Mouse (Mus musculus) left cerebral cortex, postnatal 14 days (tissue): ENCODE results near the gene Bcl9. TPM values are rescaled to one million over a fixed set of nuclear protein-coding genes. Genes with fewer than 3 reads are reported as not detected.

Experiments used
- DNase-seq, 2 experiments: peaks; one replicate each; pipeline ENCODE4 v3.0.0; 2021 to 2022; ENCODE audit warnings: low spot score in 2 of 2, mixed read lengths in 1 of 2
- intact Hi-C: fragments of 180-260 bp; cut with DNase I; formaldehyde crosslinking; loops from one replicate; pipeline ENCODE4 v1.15.1; 2025
- total RNA-seq, 2 experiments: library from RNA; stranded (reverse); gene quantifications; 2 replicates each; pipeline ENCODE4 v1.2.3; 2021

Gene Bcl9
- total RNA-seq, 2 experiments from 2014 or later, result 50.6 to 53.3 TPM

- intact Hi-C loops, result no loop called here
- DNase-seq, result no peak
Observed at GRCm38 (mm10) chr3:97241826-97242225, 55.9 kb downstream of the Bcl9 start.

DNA sequence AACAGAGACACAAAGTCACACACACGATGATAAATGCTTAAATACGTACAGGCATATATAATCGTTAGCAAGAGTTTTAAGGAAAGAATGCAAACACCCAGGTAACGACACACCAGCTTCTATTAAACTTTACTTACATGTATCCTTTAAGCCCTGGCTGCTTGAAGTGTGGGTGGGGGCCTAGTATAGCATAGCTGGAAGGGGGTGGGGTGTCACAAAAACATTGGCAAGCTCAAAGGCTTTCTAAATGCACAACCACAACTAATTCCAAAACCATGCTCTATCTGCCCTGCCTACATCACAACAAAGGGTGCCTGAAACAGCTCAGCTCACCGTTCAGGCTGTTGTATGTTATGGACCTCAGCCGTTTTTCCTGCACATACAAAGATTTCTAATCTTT is 57.9 kb downstream of the Bcl9 start:
- peak in 1 of 2 experiments; percentile 45 for DNase-seq
- intact Hi-C loops, result no loop called here

- no peak for DNase-seq
- intact Hi-C loops, result no loop called here
Observed at GRCm38 (mm10) chr3:97239316-97239715, 58.4 kb downstream of the Bcl9 start.

DNA sequence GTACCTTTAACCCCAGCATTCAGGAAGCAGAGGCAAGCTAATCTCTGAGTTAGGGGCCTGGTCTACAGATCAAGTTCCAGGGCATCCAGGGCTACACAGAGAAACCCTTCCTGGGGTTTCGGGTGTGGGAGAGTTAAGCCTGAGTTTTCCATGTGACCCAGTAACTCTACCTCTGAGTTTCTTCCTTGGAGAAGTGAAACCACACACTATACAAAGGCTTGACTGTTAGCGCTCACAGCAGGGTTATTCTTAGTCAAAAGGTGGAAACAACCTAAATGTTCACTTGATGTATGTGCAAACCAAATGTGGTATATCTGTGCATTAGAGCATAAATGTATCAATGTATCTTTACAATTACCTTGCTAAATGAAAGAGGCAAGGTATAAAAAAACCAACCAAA is 59.2 kb downstream of the Bcl9 start:
- DNase-seq, result no peak
- intact Hi-C loops, result no loop called here

DNA sequence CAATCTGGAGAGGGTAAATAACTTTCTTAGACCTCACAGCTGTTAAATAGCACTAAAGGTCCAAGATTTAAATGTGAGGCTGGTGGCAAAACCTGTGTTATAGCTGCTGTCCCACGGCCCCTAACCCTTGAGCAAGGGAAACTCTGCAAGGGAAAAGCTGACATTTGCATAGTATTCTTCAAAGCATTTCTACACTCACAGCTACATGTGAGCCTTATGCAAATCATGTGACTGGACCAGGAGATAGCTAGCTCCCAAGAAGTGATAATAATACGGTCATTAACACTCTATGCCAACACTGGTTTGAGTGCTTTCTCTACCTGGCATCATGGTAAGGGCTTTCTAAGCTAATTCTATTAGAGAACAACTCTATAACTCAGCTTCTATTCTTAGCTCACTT is 60.3 kb downstream of the Bcl9 start:
- intact Hi-C loops, result no loop called here
- DNase-seq, result no peak

DNA sequence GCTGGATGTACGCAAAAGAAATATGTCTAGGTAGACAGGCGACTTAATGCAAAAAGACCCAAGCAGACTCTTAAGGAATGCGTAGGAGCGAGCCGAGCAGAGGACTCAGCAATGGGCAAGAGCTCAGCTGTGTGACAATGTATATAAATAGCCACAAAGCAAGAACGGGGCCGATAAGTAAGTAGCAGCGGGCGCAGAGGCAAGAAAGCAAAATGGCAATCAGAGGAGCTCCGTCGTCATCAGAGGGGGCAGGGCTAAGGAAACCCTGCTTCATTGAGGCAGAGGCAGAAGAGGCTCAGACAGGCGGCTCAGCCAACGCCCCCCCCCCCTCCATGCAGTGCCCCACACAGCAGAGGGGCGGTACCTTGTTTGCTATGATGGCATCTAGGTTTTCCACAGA is 62.9 kb downstream of the Bcl9 start:
- intact Hi-C loops, result no loop called here
- peak; percentile 40 to 72 for DNase-seq

DNA sequence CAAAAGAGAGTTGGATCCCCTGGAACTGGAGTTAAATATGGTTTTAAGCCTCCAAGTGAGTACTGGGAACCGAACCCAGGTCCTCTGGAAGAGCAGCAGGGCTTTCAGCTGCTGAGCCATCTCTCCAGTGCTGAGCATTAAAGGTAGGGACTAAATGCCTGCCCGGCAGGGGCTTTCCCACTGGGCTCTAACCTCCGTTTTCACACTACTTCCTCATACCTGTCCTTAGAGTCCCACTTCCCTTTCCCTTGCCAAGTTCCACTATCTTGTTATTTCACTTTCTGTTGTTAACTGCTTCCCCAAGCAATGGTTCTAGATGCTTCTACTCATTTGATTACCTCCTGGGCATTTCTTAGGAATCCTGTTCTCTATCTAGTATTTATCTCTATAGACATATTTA is 65.4 kb downstream of the Bcl9 start:
- intact Hi-C loops, result no loop called here
- no peak for DNase-seq

- intact Hi-C loops, result no loop called here
- no peak for DNase-seq
Observed at GRCm38 (mm10) chr3:97231857-97232256, 65.9 kb downstream of the Bcl9 start.

GRCm38 (mm10) chr3:97230631-97231404 is 66.9 kb downstream of the Bcl9 start:
- no peak for DNase-seq
- intact Hi-C loops, result no loop called here

GRCm38 (mm10) chr3:97228457-97228856 is 69.3 kb downstream of the Bcl9 start:
- no peak for DNase-seq
- intact Hi-C loops, result loop anchor here (5.0 kb wide), 1 partner anchor 109 kb away; no protein-coding TSS in a partner anchor

DNA sequence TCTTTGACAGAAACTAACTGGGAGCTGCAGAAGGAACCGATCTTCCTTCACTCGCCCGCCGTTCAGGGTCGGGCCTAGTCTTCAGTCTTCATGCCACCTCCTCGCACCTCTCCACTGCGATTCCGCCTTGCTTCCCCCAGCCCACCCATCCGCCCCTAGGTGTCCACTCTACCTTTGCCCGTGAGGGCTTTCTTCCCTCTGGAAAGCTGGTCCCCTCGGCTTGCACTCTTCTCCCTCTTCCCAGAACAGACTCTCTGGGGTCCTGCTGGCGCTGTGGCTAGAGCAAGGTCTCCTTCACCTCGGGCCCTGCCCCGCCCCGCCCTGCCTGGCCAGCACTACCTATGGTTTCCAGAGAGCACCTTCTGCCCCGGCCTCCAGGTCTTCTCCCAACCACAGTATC is 69.7 kb downstream of the Bcl9 start:
- DNase-seq, result no peak
- intact Hi-C loops, result loop anchor here (5.0 kb wide), 1 partner anchor 109 kb away; no protein-coding TSS in a partner anchor

- intact Hi-C loops, result loop anchor here (1.0 to 5.0 kb wide), 2 partner anchors 70 to 110 kb away; partner anchors contain the start of gene Bcl9
Observed at GRCm38 (mm10) chr3:97227259-97228005, 70.3 kb downstream of the Bcl9 start.

DNA sequence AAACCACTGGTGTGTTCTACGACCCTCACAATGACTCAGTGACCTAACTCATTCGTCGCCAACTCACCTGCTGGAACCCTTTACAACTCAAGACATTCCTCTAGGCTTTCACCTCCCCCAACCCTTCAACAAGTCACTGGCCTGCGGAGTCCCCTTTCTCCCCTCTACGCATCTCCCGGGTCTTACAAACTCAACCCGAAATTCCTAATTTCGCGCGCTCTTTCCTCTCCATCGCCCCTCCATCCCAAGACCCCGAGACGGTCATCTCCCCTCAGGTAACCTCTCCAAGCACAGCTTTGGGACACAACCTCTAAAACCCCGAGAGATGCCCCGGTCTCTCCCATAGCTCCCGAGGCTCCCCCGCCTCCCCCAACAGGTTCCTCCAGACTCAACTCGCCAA is 71.0 kb downstream of the Bcl9 start:
- intact Hi-C loops, result loop anchor here (1.0 to 5.0 kb wide), 2 partner anchors 71 to 111 kb away; partner anchors contain the start of gene Bcl9
- no peak for DNase-seq

More at GRCm38 (mm10) chr3:97227259-97228005, 70.3 kb downstream of the Bcl9 start:
- DNase-seq, result peak; percentile 93 to 95

DNA sequence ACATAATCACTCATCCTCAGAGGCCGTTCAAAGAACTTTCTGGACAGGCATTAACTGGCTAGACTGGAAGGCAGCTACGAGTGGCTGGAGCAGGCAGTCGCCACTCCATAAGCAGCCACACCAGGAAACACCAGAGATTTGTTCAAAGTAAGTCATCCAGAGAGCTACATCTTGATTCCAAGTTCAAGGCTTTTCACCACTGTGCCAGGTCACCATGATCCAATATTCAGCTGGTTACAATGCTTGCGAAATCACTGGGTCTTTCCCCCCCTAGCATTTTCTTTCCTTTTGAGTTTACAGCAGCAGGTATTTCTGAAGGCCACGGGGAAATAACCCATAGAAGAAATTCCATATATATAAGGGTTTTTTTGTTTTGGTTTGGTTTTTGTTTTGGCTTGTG is 72.5 kb downstream of the Bcl9 start:
- intact Hi-C loops, result loop anchor here (5.0 kb wide), 1 partner anchor 112 kb away; no protein-coding TSS in a partner anchor
- DNase-seq, result no peak

DNA sequence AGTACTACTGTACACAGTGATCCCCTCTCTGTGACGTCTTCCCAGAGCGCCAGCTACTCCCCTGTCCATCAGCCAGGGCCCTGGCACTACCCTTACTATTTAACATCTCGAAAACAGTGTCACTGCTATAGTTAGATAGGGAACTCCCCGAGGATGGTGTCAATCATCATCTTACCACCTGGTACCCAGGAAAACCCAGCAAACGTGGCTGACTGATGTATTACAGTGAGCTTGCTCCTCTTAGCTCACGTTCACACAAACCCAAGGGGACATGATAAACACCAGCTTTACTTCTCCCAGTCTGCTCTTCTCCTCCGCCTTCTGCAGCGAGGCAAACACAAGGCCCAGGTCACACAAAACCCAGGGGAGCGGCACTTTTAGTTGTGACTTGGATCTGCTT is 74.5 kb downstream of the Bcl9 start:
- no peak for DNase-seq
- intact Hi-C loops, result no loop called here

DNA sequence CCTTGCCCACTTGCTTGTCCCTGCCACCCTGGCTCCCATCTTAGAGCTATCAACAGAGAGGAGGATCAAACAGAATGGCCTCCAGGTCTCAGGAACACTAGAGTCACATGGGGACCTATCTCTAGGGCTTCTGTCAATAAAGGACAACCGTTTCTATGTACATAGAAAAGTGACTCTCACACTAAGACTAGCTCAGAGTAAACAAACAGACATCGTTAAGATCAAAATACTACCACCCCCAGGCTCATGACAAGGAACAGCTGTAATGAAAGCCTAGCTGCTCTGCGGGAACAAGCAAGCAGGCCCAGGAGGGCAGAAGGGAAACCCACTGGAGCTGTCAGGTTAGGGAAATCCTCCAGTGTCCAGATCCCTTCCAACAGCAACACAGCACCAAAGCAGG is 82.2 kb downstream of the Bcl9 start:
- intact Hi-C loops, result no loop called here

DNA sequence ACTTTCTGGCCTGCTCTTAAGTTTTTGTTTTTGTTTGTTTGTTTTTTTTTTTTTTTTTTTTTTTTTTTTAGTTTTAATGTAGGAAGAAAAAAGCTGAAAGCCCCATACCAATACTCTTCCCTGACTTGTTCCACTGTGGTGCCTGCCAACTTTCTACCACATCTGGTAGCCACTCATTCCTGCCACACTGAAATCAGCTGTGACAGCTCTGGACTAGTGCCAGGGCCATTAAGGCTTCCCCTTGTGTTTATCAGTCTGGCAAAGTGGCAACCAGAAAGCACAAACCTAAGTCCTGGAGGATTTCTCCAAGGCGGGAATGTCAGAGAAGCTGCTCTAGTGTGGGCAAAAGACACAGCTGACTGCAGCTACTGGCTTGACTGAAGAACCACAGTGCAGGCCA is 83.3 kb downstream of the Bcl9 start:
- peak in 1 of 2 experiments; percentile 32 for DNase-seq
- intact Hi-C loops, result no loop called here

More for the DNA sequence above, 82.2 kb downstream of the Bcl9 start:
- DNase-seq, result no peak

DNA sequence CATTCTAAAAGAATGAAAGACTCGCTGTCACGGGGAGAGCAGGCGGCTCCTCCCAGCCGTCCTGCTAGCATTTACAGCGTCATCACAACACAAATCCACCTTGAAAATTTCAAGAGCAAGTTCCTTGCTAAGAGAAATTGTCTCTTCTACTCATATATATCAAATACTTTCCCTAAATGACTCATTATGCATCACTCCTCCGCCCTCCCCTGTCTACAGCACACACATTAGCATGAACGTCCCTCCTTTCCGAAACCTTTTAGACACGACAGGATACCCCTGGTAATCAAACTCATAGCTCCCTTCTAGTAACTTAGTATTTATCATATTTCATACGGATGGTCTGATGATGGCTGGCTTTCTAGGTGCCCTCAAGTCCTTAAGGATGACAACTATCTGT is 83.8 kb downstream of the Bcl9 start:
- no peak for DNase-seq
- intact Hi-C loops, result no loop called here

DNA sequence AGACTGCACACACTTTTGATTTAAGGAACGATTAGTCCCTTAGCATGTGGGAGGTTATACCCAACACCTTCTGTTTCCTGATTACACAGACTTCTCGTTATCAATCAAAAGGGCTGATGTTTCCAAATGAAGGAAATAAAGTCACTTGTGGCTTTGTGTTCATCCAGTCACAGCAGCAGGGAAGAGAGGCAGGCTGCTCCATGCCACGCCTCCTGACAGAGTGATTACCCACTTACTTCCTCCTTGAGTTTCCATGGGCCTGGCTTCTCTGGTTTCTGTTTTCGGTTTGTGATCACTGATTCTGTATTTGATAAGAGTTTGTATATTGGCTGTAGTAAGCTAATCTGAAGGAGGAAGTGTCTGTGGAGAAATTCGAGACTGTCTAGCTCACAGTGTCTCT is 86.5 kb downstream of the Bcl9 start:
- no peak for DNase-seq
- intact Hi-C loops, result no loop called here

GRCm38 (mm10) chr3:97209351-97209750 is 88.4 kb downstream of the Bcl9 start:
- intact Hi-C loops, result no loop called here
- no peak for DNase-seq

DNA sequence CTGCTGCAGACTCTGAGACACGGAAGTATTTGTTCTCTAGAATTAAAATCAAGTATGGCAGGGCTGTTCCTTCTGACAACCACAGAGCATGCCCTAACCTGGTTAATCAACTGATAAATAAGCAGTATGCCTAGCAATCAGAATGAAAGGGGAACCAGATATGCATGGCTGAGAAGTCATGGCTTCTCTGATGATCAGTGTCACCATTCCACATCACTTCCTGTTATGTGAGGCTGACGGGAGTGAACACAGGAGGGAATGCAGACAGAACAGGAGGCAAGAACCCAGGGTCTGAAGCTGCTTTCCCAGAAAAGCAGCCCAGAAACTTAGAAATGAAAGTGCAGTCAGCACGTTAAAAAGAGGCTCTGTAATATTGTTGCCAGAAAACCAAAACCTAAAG is 91.2 kb downstream of the Bcl9 start:
- DNase-seq, result no peak
- intact Hi-C loops, result no loop called here
